Mouse (Mus musculus): ENCODE results near the gene Rph3al. TPM values are rescaled to one million over a fixed set of nuclear protein-coding genes. Genes with fewer than 3 reads are reported as not detected.

Rph3al gene
- total RNA-seq, 2 experiments from 2014 or later, result 5.6 to 7.5 TPM

DNA sequence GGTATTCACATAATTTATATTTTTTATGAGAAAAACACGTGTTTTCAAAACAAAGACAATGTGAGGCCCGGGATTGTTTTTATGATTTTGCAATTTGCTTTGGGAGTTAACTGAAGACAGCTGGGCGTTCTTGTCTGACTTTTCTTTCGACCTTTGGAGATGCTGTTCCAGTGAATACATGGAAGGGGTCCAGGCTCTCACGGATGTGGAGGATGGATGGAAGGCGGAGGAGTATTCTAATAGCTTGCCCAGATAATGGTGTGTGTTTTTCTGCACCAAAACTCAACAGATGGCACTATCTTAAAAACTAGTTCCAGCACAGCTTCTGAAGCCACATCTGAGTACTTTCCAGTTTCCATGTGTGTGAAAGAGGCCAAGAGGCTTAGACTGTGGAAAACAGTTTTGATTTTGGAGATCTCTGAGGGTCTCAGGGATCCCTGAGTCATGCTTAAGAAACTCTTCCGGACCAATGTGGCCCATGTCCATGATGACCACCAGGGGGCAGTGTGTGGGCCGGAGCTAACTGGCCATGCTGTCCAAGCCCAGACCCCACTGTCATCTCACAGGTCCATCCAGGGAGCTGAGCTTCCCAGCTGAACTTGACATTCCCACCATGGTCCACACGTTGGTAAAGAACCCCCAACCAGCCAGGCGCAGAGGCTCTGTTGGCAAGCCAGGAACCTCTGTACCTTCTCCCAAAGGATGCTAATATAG, 25.1 kb downstream of the Rph3al start:
- peak; percentile 74 for ATAC-seq (replicated peaks; ENCODE audit: low FRiP score, poor library complexity, severe bottlenecking)

DNA sequence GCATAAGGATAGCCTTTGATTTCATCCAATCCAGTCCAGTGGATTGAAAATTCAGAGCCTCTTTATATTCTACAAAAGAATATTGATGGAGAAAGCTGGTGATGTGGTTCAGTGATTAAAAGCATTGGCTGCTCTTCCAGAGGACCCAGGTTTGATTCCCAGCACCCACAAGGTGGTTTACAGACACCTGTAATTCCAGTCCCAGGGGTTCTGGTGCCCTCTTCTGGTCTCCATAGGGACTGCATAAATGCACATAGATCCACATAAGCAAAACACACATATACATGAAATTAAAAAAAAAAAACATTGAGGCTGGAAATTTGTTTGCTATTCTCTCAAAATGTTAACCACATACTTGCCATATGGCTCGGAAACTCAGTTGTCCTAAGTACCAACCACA, 26.3 kb downstream of the Rph3al start:
- no peak for ATAC-seq (replicated peaks; ENCODE audit: low FRiP score, poor library complexity, severe bottlenecking)

DNA sequence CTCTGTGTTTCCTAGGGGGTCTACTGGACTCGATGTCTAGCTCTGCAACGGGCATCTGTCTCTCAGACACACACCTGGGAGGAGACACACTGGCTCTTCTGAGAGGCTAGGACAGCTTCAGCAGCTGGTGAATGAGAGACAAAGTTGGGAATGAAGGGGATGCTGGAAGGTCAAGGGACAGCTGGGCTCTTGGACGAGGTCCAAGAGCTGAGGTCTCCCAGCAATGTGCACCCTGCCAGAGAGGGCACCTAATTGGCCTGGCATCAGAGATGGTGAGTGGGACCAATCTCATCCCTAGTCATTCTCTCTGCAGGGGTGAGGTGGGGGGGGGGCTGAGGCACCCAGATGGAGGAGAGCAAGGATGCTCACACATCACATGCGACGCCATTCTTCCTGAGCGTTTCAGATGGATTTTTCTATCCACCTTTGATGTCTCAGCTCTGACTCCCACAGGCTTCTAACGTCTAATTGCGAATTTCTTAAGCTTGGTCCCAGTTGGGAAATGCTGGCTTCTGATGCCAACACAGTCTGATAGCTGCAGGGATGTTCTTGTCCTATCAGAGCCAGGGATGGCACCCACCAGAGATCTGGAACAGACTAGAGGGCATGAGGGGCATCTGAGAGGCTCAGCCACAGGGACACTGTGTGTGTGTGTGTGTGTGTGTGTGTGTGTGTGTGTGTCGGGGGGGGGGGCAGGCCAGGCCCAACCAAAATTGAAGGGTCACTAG, 28.4 kb downstream of the Rph3al start:
- ATAC-seq (replicated peaks; ENCODE audit: low FRiP score, poor library complexity, severe bottlenecking), result no peak

DNA sequence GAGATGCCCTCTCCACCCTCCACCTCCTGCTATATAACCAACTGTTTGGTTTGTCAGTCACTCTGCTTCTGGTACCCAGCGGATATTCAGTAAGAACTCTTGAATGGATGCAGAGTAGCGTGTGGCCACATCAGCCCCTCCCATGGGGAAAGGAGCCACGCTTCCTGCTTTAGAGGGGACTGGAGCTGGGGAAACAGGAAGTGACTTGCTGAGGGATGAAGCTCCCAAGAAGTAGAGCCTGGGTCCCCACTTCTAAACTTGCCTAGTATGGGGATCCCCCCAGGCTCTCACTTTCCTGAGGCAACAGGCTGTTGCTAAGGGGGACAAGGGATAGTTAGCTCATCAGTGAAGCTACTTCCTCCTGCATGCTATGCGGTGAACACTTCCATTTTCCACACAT, 30.8 kb downstream of the Rph3al start:
- ATAC-seq (replicated peaks; ENCODE audit: low FRiP score, poor library complexity, severe bottlenecking), result no peak

DNA sequence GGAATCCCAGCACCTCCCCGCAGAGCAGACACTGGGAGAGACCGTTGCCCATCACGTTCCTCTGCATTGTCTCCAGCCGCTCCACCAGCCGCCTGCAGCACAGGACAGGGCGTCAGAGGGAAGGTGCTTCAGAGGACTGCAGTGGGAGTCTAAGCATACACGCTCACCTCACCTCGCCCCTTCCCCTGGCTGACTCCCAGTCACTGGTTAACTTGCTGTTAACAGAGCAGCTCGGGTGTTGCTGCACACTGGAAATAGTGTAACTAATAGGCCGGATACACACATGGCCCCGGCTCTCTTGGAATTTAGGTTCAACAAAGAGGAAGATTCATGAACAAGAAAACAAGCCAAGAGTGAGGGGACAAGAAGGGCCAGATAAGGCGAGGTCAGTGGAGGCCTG, 31.7 kb downstream of the Rph3al start:
- ATAC-seq (replicated peaks; ENCODE audit: low FRiP score, poor library complexity, severe bottlenecking), result no peak

- ATAC-seq (replicated peaks; ENCODE audit: low FRiP score, poor library complexity, severe bottlenecking), result no peak
Measured at GRCm38 (mm10) chr11:75904982-75905381, 33.2 kb downstream of the Rph3al start.

DNA sequence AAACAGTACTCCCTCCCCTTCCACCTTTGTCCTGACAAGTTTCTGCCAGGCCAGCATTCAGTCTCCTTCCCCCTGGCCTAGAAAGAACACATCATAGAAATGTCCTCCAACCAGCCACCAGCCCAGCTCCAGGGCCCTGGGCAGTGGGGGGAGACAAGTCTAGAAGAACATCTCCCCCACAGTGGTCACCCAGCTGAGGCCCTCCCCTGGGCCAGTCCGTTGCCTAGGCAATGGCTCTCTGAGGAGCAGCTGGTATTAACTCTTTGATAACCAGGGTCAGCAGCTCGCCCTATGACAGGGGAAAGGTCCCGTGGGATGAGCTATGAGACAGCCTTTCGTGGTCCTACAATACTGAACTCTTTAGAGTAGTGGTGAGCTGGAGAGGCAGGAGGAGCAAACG, 33.7 kb downstream of the Rph3al start:
- no peak for ATAC-seq (replicated peaks; ENCODE audit: low FRiP score, poor library complexity, severe bottlenecking)

DNA sequence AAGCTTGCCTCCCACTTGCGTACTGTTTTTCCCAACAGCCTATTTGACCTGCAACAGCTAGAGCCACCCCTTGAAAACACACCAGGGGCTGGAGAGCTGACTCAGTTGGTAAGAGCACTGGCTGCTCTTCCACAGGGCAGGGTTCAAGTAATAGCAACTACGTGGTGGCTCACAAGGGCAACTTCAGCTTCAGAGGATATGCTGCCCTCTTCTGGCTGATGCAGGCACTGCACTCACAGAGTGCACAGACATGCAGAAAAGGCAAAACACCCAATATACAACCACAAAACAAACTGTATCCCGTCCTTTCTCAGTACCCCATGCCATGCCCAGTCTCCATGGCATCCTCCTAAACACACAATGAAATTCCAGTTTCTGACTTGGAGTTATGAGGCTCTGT, 34.7 kb downstream of the Rph3al start:
- ATAC-seq (replicated peaks; ENCODE audit: low FRiP score, poor library complexity, severe bottlenecking), result no peak; the same call in 1 of the 2 replicates

- no peak for ATAC-seq (replicated peaks; ENCODE audit: low FRiP score, poor library complexity, severe bottlenecking)
Measured at GRCm38 (mm10) chr11:75901339-75901738, 36.9 kb downstream of the Rph3al start.

GRCm38 (mm10) chr11:75899676-75900075, 38.6 kb downstream of the Rph3al start:
- no peak for ATAC-seq (replicated peaks; ENCODE audit: low FRiP score, poor library complexity, severe bottlenecking)

- ATAC-seq (replicated peaks; ENCODE audit: low FRiP score, poor library complexity, severe bottlenecking), result no peak
Measured at GRCm38 (mm10) chr11:75898532-75898931, 39.7 kb downstream of the Rph3al start.

DNA sequence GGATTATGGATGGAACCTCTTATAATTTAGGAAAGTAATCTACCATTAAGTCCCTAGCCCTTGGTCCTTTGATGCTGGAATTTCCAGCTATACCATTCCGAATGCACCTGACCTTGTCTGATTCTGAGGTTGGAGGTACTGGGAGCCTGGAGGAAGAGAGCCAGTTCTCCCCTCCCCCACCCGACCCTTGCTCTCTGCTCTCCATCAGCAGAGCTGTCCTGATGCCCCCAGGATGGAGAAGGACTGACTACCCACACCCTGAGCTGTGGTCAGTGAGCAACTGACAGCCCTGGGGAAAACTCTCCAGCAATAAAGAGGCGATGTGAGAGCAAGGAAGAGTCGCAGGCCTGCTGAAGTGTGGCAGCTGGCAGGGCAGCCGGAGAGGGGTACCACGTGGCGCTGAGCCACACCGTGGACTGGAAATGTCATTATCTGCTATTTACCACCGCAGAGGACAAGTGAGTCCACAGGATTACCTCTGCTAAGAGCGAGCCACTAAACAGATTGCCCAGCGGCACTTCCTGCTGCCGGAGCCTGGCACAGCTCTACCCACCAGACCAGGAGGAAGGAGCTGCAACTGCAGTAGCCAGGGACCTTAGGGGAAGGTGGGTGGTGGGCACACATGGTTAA, 43.3 kb downstream of the Rph3al start:
- no peak for ATAC-seq (replicated peaks; ENCODE audit: low FRiP score, poor library complexity, severe bottlenecking)

GRCm38 (mm10) chr11:75893956-75894355, 44.3 kb downstream of the Rph3al start:
- no peak for ATAC-seq (replicated peaks; ENCODE audit: low FRiP score, poor library complexity, severe bottlenecking)

- no peak for ATAC-seq (replicated peaks; ENCODE audit: low FRiP score, poor library complexity, severe bottlenecking)
Measured at GRCm38 (mm10) chr11:75887349-75887748, 50.9 kb downstream of the Rph3al start.

- no peak for ATAC-seq (replicated peaks; ENCODE audit: low FRiP score, poor library complexity, severe bottlenecking)
Measured at GRCm38 (mm10) chr11:75881234-75881633, 57.0 kb downstream of the Rph3al start.

DNA sequence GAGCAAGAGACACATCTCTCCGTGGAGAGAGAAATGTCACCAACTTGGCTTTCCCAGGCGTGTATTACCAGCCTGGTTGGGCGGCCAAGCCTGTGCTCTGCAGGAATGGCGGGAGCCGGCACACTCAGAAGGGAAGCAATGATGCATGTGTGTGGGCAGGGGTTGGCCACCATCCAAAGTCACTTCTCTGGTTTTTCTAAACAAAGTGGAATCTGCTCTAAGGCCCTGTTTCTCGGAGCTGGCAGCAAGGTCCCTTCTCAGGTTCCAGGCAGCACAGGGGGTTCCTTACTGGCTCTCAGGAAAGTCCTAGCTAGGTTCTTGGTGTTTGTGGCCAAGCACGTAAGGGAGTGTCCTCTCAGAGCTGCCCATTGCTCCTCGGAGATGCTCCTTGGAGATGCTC, 58.2 kb downstream of the Rph3al start:
- no peak for ATAC-seq (replicated peaks; ENCODE audit: low FRiP score, poor library complexity, severe bottlenecking)

GRCm38 (mm10) chr11:75878460-75878859, 59.8 kb downstream of the Rph3al start:
- ATAC-seq (replicated peaks; ENCODE audit: low FRiP score, poor library complexity, severe bottlenecking), result no peak

GRCm38 (mm10) chr11:75876043-75876780, 62.0 kb downstream of the Rph3al start:
- ATAC-seq (replicated peaks; ENCODE audit: low FRiP score, poor library complexity, severe bottlenecking), result no peak

- ATAC-seq (replicated peaks; ENCODE audit: low FRiP score, poor library complexity, severe bottlenecking), result no peak
Measured at GRCm38 (mm10) chr11:75871688-75872087, 66.5 kb downstream of the Rph3al start.

- ATAC-seq (replicated peaks; ENCODE audit: low FRiP score, poor library complexity, severe bottlenecking), result no peak
Measured at GRCm38 (mm10) chr11:75870947-75871346, 67.3 kb downstream of the Rph3al start.
